ENCODE assay signal across 13 mouse cellular contexts in genomic region chr11:120984448-120985330, GRCm38 (mm10). TPM values are rescaled to one million over a fixed set of nuclear protein-coding genes. Genes with fewer than 3 reads are reported as not detected.
DNase-seq lines count a peak whose midpoint lies in the region; TF ChIP-seq lines count a peak whose summit lies in the region.
"Had no signal": no experiment of that assay in that cellular context is flagged by ENCODE, and none has a peak within 500 bp of the region (broad histone marks: within the 10 kb centered on the region; RNA-seq: fewer than 3 reads in every experiment).

No protein-coding gene starts in this region.

- DNase-seq in gastrocnemius, adult 18-20 months (ENCODE audit: low spot score): peak; percentile 72
- no peak for DNase-seq in gastrocnemius, postnatal 4 days (ENCODE audit: low spot score in 2 of 2)
- DNase-seq in kidney, adult 9 months: peak; percentile 55
- DNase-seq in kidney, postnatal 14 days: no peak
- peak; percentile 68 for DNase-seq in adrenal gland, adult 8-10 months
- no peak for DNase-seq in limb, embryonic 10.5 days (ENCODE audit: low spot score)
- no peak for DNase-seq in embryo, embryonic 10 days (ENCODE audit: low spot score)

- H3K27ac ChIP-seq in limb, embryonic 10.5 days: no peak overlapping the region
- H3K27ac ChIP-seq: limb, embryonic 15.5 days had no signal

- no peaks in the 10 kb centered on the region for H3K9me3 ChIP-seq in limb, embryonic 10.5 days (replicated peaks)
- H3K9me3 ChIP-seq: limb, embryonic 15.5 days had no signal

- no peak for TF ChIP-seq POLR2A in myocyte (IDR thresholded peaks at IDR 0.05; ENCODE audit: insufficient read length, low read depth)

- 88% methylated on average over 4 of the region's 4 CpGs for WGBS in limb, embryonic 10.5 days

- H3K79me2 ChIP-seq in myocyte (ENCODE audit: control insufficient read depth, insufficient read depth): peaks cover 95% of the 10 kb centered on the region

- peaks cover 39% of the 10 kb centered on the region for H3K36me3 ChIP-seq in myocyte (ENCODE audit: control insufficient read depth, insufficient read depth)
- H3K36me3 ChIP-seq in limb, embryonic 10.5 days: peaks cover 95% of the 10 kb centered on the region

- H3K27me3 ChIP-seq in myocyte (ENCODE audit: control insufficient read depth, insufficient read depth, insufficient read length): no peaks in the 10 kb centered on the region
- no peaks in the 10 kb centered on the region for H3K27me3 ChIP-seq in limb, embryonic 10.5 days (ENCODE audit: low read depth, poor library complexity, severe bottlenecking)
- H3K27me3 ChIP-seq: CH12.LX; limb, embryonic 15.5 days had no signal

- H3K4me2 ChIP-seq in myocyte (ENCODE audit: low read depth): peak overlapping the region; percentile 69
- H3K4me2 ChIP-seq: limb, embryonic 15.5 days had no signal

- peaks cover 22% of the 10 kb centered on the region for H3K4me1 ChIP-seq in limb, embryonic 10.5 days

- no peak overlapping the region for H3K4me3 ChIP-seq in myocyte
- no peak overlapping the region for H3K4me3 ChIP-seq in limb, embryonic 10.5 days
- H3K4me3 ChIP-seq: limb, embryonic 15.5 days had no signal

- H3ac ChIP-seq in myocyte (ENCODE audit: control insufficient read depth, insufficient read length): no peak overlapping the region

TF ChIP-seq in myocyte, 11 proteins besides CTCF, POLR2A, EP300 and RAD21:
- TF ChIP-seq POLR2AphosphoS2 (IDR thresholded peaks at IDR 0.05; ENCODE audit: insufficient read length, low read depth): no peak
- TF ChIP-seq MYOD1 (IDR thresholded peaks at IDR 0.05; ENCODE audit: control insufficient read depth in 1 of 3, insufficient read length in 2 of 3, low read depth in 2 of 3): no peak
- no peak for TF ChIP-seq TCF3 (IDR thresholded peaks at IDR 0.05; ENCODE audit: insufficient read length, low read depth)
- TF ChIP-seq E2F4 (IDR thresholded peaks at IDR 0.05; ENCODE audit: insufficient read depth): no peak
- TF ChIP-seq TCF12 (IDR thresholded peaks at IDR 0.05; ENCODE audit: insufficient read depth, poor library complexity, severe bottlenecking): no peak
- no peak for TF ChIP-seq MYOG (IDR thresholded peaks at IDR 0.05; ENCODE audit: control insufficient read depth in 1 of 3, insufficient read depth in 1 of 3, insufficient read length in 2 of 3, low read depth in 2 of 3)
- no peak for TF ChIP-seq REST (IDR thresholded peaks at IDR 0.05; ENCODE audit: insufficient read depth, insufficient read length)
- no peak for TF ChIP-seq MAX (IDR thresholded peaks at IDR 0.05; ENCODE audit: low read depth)
- TF ChIP-seq CEBPB (IDR thresholded peaks at IDR 0.05; ENCODE audit: insufficient read depth, poor library complexity, severe bottlenecking): no peak
TF ChIP-seq in myocyte: peak in this region for 0.

RNA-seq across cellular contexts. Expression of gene Csnk1d, which starts 6.4 kb away (rescaled TPM):
- total RNA-seq in gastrocnemius, adult 18-20 months (2021): 10 to 100 TPM; 48.7 to 57.4 TPM
- total RNA-seq in gastrocnemius, postnatal 4 days (2021): 100 to 1,000 TPM in 1 of 2 experiments, 10 to 100 TPM in 1; 85.4 to 111 TPM
- 100 to 1,000 TPM; 117 to 145 (median 136) TPM for total RNA-seq in adrenal gland, adult 8-10 months (2022)
- 79.5 TPM for polyA plus RNA-seq in myocyte (2012; fragmentation: generic; extraction: Trizol)
- polyA plus RNA-seq in limb, embryonic 10.5 days (2016; fragmentation: Nextera tagmentation; extraction: Ambion mirVana): 126 and 136 TPM in 2 replicates

RNA-seq across cellular contexts. Expression of gene Slc16a3, which starts 36.4 kb away (rescaled TPM):
- total RNA-seq in gastrocnemius, adult 18-20 months (2021): 100 to 1,000 TPM; 257 to 298 TPM
- total RNA-seq in gastrocnemius, postnatal 4 days (2021): 100 to 1,000 TPM; 151 to 160 TPM
- total RNA-seq in adrenal gland, adult 8-10 months (2022): 1 to 10 TPM in 3 of 4 experiments, under 1 TPM in 1; 0.55 to 1.7 (median 1.5) TPM
- 9.7 TPM for polyA plus RNA-seq in myocyte (2012; fragmentation: generic; extraction: Trizol)
- 119 and 165 TPM in 2 replicates for polyA plus RNA-seq in limb, embryonic 10.5 days (2016; fragmentation: Nextera tagmentation; extraction: Ambion mirVana)

RNA-seq across cellular contexts. Expression of gene Ccdc57, which starts 52.0 kb away (rescaled TPM):
- total RNA-seq in gastrocnemius, adult 18-20 months (2021): 1 to 10 TPM; 3.0 to 3.5 TPM
- total RNA-seq in gastrocnemius, postnatal 4 days (2021): 1 to 10 TPM; 6.2 TPM
- total RNA-seq in adrenal gland, adult 8-10 months (2022): 10 to 100 TPM in 3 of 4 experiments, 1 to 10 TPM in 1; 9.9 to 24.5 (median 15.1) TPM
- 1.8 TPM for polyA plus RNA-seq in myocyte (2012; fragmentation: generic; extraction: Trizol)
- 7.0 and 7.2 TPM in 2 replicates for polyA plus RNA-seq in limb, embryonic 10.5 days (2016; fragmentation: Nextera tagmentation; extraction: Ambion mirVana)

RNA-seq across cellular contexts. Expression of gene Cd7, which starts 54.5 kb away (rescaled TPM):
- total RNA-seq in gastrocnemius, adult 18-20 months (2021): not detected
- not detected for total RNA-seq in gastrocnemius, postnatal 4 days (2021)
- total RNA-seq in adrenal gland, adult 8-10 months (2022): 1 to 10 TPM in 1 of 4 experiments, under 1 TPM in 3; 0.56 to 1.0 (median 0.74) TPM
- polyA plus RNA-seq in myocyte (2012; fragmentation: generic; extraction: Trizol): 0.35 TPM
- not detected in 2 replicates for polyA plus RNA-seq in limb, embryonic 10.5 days (2016; fragmentation: Nextera tagmentation; extraction: Ambion mirVana)
- total RNA-seq: layer of hippocampus, postnatal 10 days had no signal
- polyA plus RNA-seq: hindbrain, embryonic 16.5 days; neural tube, embryonic 11.5 days had no signal

Comparison
In these comparisons a context has a peak if more than half of its experiments do, and no peak if none do; other contexts are left out.
1. DNase-seq: peak in gastrocnemius, adult 18-20 months (single experiment), kidney, adult 9 months (single experiment) and adrenal gland, adult 8-10 months (single experiment); none in gastrocnemius, postnatal 4 days (0 of 2), kidney, postnatal 14 days (single experiment), limb, embryonic 10.5 days (single experiment) and embryo, embryonic 10 days (single experiment).
2. RNA of gene Slc16a3, which starts 36.4 kb away (total RNA-seq): 257 to 298 TPM in gastrocnemius, adult 18-20 months and 151 to 160 TPM in gastrocnemius, postnatal 4 days; 0.55 to 1.7 TPM in adrenal gland, adult 8-10 months; every median in the first group is over 10 times any median in the second.